Mouse (Mus musculus) hindbrain, embryonic 13.5 days (tissue): ENCODE results near the gene Bicd2. TPM values are rescaled to one million over a fixed set of nuclear protein-coding genes. Genes with fewer than 3 reads are reported as not detected.

Experiments
- ATAC-seq: fragments of 200-750 bp; cut with Nextera tagmentation; 2 replicates; pipeline ENCODE4 v1.8.0; 2017; ENCODE audit warnings: moderate TSS enrichment; ENCODE audit not compliant: low FRiP score
- H3K27ac ChIP-seq: fragments of 300-500 bp; sonication (generic); 2 replicates; pipeline ENCODE4 v1.5.1; 2015; ENCODE audit warnings: inconsistent platforms, mild to moderate bottlenecking, moderate library complexity
- H3K27me3 ChIP-seq: fragments of 300-500 bp; sonication (generic); 2 replicates; pipeline ENCODE4 v1.6.1; 2015; ENCODE audit warnings: mild to moderate bottlenecking, inconsistent platforms
- H3K36me3 ChIP-seq: fragments of 300-500 bp; sonication (generic); 2 replicates; pipeline ENCODE4 v1.6.1; 2015; ENCODE audit warnings: mild to moderate bottlenecking, inconsistent platforms
- H3K4me1 ChIP-seq: fragments of 300-500 bp; sonication (generic); replicated peaks from 2 replicates; pipeline ENCODE4 v1.6.1; 2015; ENCODE audit warnings: inconsistent platforms
- H3K4me2 ChIP-seq: fragments of 300-500 bp; sonication (generic); 2 replicates; pipeline ENCODE4 v1.6.1; 2015; ENCODE audit warnings: inconsistent platforms, mild to moderate bottlenecking, moderate library complexity
- H3K4me3 ChIP-seq: fragments of 300-500 bp; sonication (generic); 2 replicates; pipeline ENCODE4 v1.5.1; 2015; ENCODE audit warnings: mild to moderate bottlenecking, inconsistent platforms
- H3K9ac ChIP-seq: fragments of 300-500 bp; sonication (generic); 2 replicates; pipeline ENCODE4 v1.6.1; 2015; ENCODE audit warnings: mild to moderate bottlenecking, inconsistent platforms
- H3K9me3 ChIP-seq: fragments of 300-500 bp; sonication (generic); 2 replicates; pipeline ENCODE4 v1.6.1; 2016; ENCODE audit warnings: inconsistent platforms
- WGBS: fragments of 180-500 bp; shearing (Covaris S2); methylation state at CpG from one replicate; pipeline ENCODE4 v1.1.7; 2015; 5-methylcytosine and 5-hydroxymethylcytosine counted together
- polyA plus RNA-seq: library from polyadenylated mRNA; unstranded; fragments of >200 nt; fragmentation: Nextera tagmentation; extraction: Ambion mirVana; gene quantifications from 2 replicates; pipeline ENCODE4 v1.2.1, GENCODE M21; 2015

Gene Bicd2
- polyA plus RNA-seq, 1 experiment from 2014 or later: 28.2 TPM

DNA sequence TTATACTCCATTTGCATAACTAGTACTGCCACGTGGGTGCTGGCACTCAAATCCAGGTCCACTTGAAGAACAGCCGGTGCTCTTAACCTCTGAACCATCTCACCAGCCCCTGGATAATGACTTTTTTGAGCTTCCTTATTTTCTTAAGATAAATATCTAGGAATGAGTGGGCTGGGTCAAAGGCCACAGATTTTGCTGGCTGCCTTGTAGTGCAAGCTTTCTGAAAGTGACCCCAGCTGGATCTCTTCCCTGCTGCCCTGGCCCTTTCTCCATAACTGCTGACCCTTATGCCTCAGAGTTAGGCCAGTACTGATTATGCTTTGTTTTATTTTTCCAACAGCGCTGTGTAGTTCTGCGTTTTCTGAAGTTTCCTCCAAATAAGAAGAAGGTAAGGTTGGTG is 89.1 kb downstream of the Bicd2 start:
- WGBS: 88% methylated on average over 4 of the region's 4 CpGs
- no peak for ATAC-seq

DNA sequence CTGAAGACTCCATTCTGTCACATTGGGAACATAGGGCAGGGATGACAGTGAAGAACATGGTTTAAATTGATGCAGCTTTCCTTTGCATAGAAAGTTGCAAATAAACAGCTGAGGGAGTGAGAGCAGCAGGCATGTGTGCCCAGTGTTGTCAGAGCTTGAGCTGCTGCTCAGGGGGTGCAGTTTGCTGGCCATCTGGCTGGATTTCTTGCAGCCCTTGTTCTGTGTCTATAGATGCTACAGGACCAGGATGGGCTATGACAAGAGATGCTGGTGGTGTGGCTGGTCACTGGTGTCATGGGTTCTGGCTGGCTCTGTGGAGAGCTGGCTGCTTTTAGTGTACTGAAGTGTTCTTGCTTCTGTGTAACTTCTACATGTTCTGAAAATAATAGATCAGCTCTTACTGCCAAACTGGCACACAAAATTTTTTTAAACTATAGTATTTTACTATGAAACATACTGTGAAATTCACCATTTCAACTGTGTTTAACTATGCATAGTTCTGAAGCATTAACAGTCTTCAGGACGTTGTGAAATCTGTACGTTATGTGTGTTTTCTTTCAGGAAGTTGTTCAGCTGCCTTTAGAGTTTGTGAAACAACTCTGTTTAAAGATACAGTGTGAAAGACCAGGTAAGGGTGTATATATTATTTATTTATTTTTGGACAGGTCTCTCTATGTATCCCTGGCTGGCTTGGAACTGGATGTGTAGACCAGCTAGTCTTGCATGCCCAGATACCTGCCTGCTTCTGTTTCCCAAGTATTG is 92.1 kb downstream of the Bicd2 start:
- no peaks in the 10 kb centered on the region for H3K9me3 ChIP-seq
- H3K4me2 ChIP-seq: no peak overlapping the region
- peaks cover 2% of the 10 kb centered on the region for H3K4me1 ChIP-seq
- H3K36me3 ChIP-seq: peaks cover 65% of the 10 kb centered on the region
- no peaks in the 10 kb centered on the region for H3K27me3 ChIP-seq
- WGBS: 97% methylated on average over 2 of the region's 2 CpGs
- no peak overlapping the region for H3K27ac ChIP-seq
- no peak overlapping the region for H3K4me3 ChIP-seq
- ATAC-seq: no peak
- no peak overlapping the region for H3K9ac ChIP-seq

More for the DNA sequence above, 89.1 kb downstream of the Bicd2 start:
- Histone ChIP-seq H3K4me2 (no peak overlapping the region), H3K27ac (no peak overlapping the region), H3K36me3 (peaks cover 37% of the 10 kb centered on the region), H3K9me3 (no peaks in the 10 kb centered on the region), H3K27me3 (no peaks in the 10 kb centered on the region), H3K4me1 (peaks cover 15% of the 10 kb centered on the region), H3K9ac (no peak overlapping the region), H3K4me3 (no peak overlapping the region)

DNA sequence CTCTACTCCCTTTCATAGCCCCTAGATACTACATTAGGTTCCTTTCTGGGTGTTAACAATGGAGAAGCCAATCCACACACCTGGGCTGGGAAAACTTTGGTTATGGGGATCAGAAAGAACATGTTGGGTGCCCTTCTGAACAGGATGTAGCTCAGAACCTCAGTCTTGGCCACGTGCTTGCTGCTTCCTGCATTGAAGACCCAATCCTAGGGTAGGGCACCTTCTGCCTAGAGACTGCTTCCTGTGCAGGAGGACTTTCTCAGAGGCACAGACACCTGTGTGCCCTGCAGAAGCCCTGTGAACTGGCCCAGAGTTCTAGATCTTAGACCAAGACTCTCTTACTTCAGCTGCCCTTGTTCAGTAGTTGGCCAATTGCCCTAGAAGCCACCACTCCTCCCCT is 94.4 kb downstream of the Bicd2 start:
- H3K9ac ChIP-seq: no peak overlapping the region
- peaks cover 69% of the 10 kb centered on the region for H3K36me3 ChIP-seq
- WGBS: 92% methylated on average over 1 of the region's 1 CpGs
- no peak overlapping the region for H3K4me2 ChIP-seq
- H3K4me1 ChIP-seq: no peaks in the 10 kb centered on the region
- H3K27ac ChIP-seq: no peak overlapping the region
- ATAC-seq: no peak
- no peaks in the 10 kb centered on the region for H3K27me3 ChIP-seq
- no peak overlapping the region for H3K4me3 ChIP-seq
- H3K9me3 ChIP-seq: no peaks in the 10 kb centered on the region

- H3K36me3 ChIP-seq: peaks cover 70% of the 10 kb centered on the region
- 77% methylated on average over 4 of the region's 4 CpGs for WGBS
- H3K4me1 ChIP-seq: no peaks in the 10 kb centered on the region
These were observed 94.8 kb downstream of the Bicd2 start for GRCm38 (mm10) chr13:49436170-49436569.

More at GRCm38 (mm10) chr13:49436170-49436569, 94.8 kb downstream of the Bicd2 start:
- no peak overlapping the region for H3K27ac ChIP-seq
- H3K4me2 ChIP-seq: no peak overlapping the region
- H3K9ac ChIP-seq: no peak overlapping the region
- no peaks in the 10 kb centered on the region for H3K9me3 ChIP-seq
- H3K27me3 ChIP-seq: no peaks in the 10 kb centered on the region
- ATAC-seq: no peak
- H3K4me3 ChIP-seq: no peak overlapping the region

Other genes with a start within 250 kb of the Bicd2 start
- 20.3 and 20.7 TPM in 2 replicates for gene Wnk2, start 193.6 kb upstream of the Bicd2 start, polyA plus RNA-seq
- 19.3 and 19.9 TPM in 2 replicates for gene Ninj1, start 154.1 kb upstream of the Bicd2 start, polyA plus RNA-seq
- gene Card19, start 125.5 kb upstream of the Bicd2 start, polyA plus RNA-seq: 27.2 and 31.3 TPM in 2 replicates
- 0.92 and 1.3 TPM in 2 replicates for gene Susd3, start 92.9 kb upstream of the Bicd2 start, polyA plus RNA-seq
- gene Fgd3, start 21.3 kb upstream of the Bicd2 start, polyA plus RNA-seq: 1.4 and 2.0 TPM in 2 replicates
- gene Ippk, start 79.7 kb downstream of the Bicd2 start, polyA plus RNA-seq: 14.0 and 15.0 TPM in 2 replicates
- 0.45 and 0.60 TPM in 2 replicates for gene Tes3-ps, start 151.7 kb downstream of the Bicd2 start, polyA plus RNA-seq
- gene Ecm2, start 163.2 kb downstream of the Bicd2 start, polyA plus RNA-seq: 2.3 and 2.5 TPM in 2 replicates
- 0.57 and 1.9 TPM in 2 replicates for gene Aspn, start 202.9 kb downstream of the Bicd2 start, polyA plus RNA-seq
- gene Omd, start 240.9 kb downstream of the Bicd2 start, polyA plus RNA-seq: 0.26 and 0.45 TPM in 2 replicates